Mouse (Mus musculus): ENCODE data around the gene Ubac2.
"Not testable (repeated sequence)": the region's sequence is repeated elsewhere in the genome, so short reads cannot be mapped to it uniquely, and the experiment has no call there.

Ubac2 gene

GRCm38 (mm10) chr14:121878176-121878858, at the start of gene Ubac2:
Gene Ubac2, plus strand, starts transcription at chr14:121878620.
- DNase-seq (ENCODE audit: low read depth, low spot score), result peak; percentile 98

GRCm38 (mm10) chr14:121829816-121830442, 48.5 kb upstream of the Ubac2 start:
- no peak for DNase-seq (ENCODE audit: low read depth, low spot score)

- no peak for DNase-seq (ENCODE audit: low read depth, low spot score)
Measured at GRCm38 (mm10) chr14:121833001-121833520, 45.4 kb upstream of the Ubac2 start.

GRCm38 (mm10) chr14:121838161-121838560, 40.3 kb upstream of the Ubac2 start:
- no peak for DNase-seq (ENCODE audit: low read depth, low spot score)

GRCm38 (mm10) chr14:121840217-121840616, 38.2 kb upstream of the Ubac2 start:
- DNase-seq (ENCODE audit: low read depth, low spot score), result no peak

GRCm38 (mm10) chr14:121844486-121844885, 33.9 kb upstream of the Ubac2 start:
- no peak for DNase-seq (ENCODE audit: low read depth, low spot score)

GRCm38 (mm10) chr14:121851231-121851630, 27.2 kb upstream of the Ubac2 start:
- DNase-seq (ENCODE audit: low read depth, low spot score), result no peak

GRCm38 (mm10) chr14:121852531-121852930, 25.9 kb upstream of the Ubac2 start:
- DNase-seq (ENCODE audit: low read depth, low spot score), result no peak

GRCm38 (mm10) chr14:121865162-121865561, 13.3 kb upstream of the Ubac2 start:
- peak; percentile 54 for DNase-seq (ENCODE audit: low read depth, low spot score)

GRCm38 (mm10) chr14:121866574-121866973, 11.8 kb upstream of the Ubac2 start:
- DNase-seq (ENCODE audit: low read depth, low spot score), result no peak

GRCm38 (mm10) chr14:121869111-121869510, 9.3 kb upstream of the Ubac2 start:
- DNase-seq (ENCODE audit: low read depth, low spot score), result no peak

- DNase-seq (ENCODE audit: low read depth, low spot score), result no peak
Measured at GRCm38 (mm10) chr14:121872760-121873159, 5.7 kb upstream of the Ubac2 start.

- no peak for DNase-seq (ENCODE audit: low read depth, low spot score)
Measured at GRCm38 (mm10) chr14:121873172-121873571, 5.2 kb upstream of the Ubac2 start.

GRCm38 (mm10) chr14:121873646-121874045, 4.8 kb upstream of the Ubac2 start:
- no peak for DNase-seq (ENCODE audit: low read depth, low spot score)

GRCm38 (mm10) chr14:121876190-121876589, 2.2 kb upstream of the Ubac2 start:
- not testable (repeated sequence) for DNase-seq (ENCODE audit: low read depth, low spot score)

GRCm38 (mm10) chr14:121876860-121877259, 1.6 kb upstream of the Ubac2 start:
- no peak for DNase-seq (ENCODE audit: low read depth, low spot score)

GRCm38 (mm10) chr14:121877640-121878039, 780 bp upstream of the Ubac2 start:
- DNase-seq (ENCODE audit: low read depth, low spot score), result no peak

- DNase-seq (ENCODE audit: low read depth, low spot score), result no peak
Measured at GRCm38 (mm10) chr14:121878859-121879206, 413 bp downstream of the Ubac2 start.

GRCm38 (mm10) chr14:121879266-121879840, 933 bp downstream of the Ubac2 start:
- no peak for DNase-seq (ENCODE audit: low read depth, low spot score)

- DNase-seq (ENCODE audit: low read depth, low spot score), result no peak
Measured at GRCm38 (mm10) chr14:121881211-121881610, 2.8 kb downstream of the Ubac2 start.

- DNase-seq (ENCODE audit: low read depth, low spot score), result no peak
Measured at GRCm38 (mm10) chr14:121884150-121884797, 5.9 kb downstream of the Ubac2 start.

GRCm38 (mm10) chr14:121893747-121894146, 15.3 kb downstream of the Ubac2 start:
- no peak for DNase-seq (ENCODE audit: low read depth, low spot score)

Data from retina, postnatal 7 days (tissue).